Mouse (Mus musculus): ENCODE data around the gene Plekhg2. TPM values are rescaled to one million over a fixed set of nuclear protein-coding genes. Genes with fewer than 3 reads are reported as not detected.

Gene Plekhg2
- polyA plus RNA-seq, 1 experiment from 2014 or later: 81.2 TPM

- ATAC-seq (replicated peaks; ENCODE audit: low FRiP score): no peak
- H3K27me3 ChIP-seq (ENCODE audit: control insufficient read depth, insufficient read depth, low read length): no peaks in the 10 kb centered on the region
- H3K9ac ChIP-seq (ENCODE audit: low read length): no peak overlapping the region
- peaks cover 13% of the 10 kb centered on the region for H3K4me1 ChIP-seq (replicated peaks; ENCODE audit: control insufficient read depth, insufficient read depth, low read length)
- H3K36me3 ChIP-seq (ENCODE audit: control insufficient read depth, insufficient read depth, low read length): peaks cover 10% of the 10 kb centered on the region
- H3K4me2 ChIP-seq (ENCODE audit: low read depth, low read length, severe bottlenecking): no peak overlapping the region
- no peak overlapping the region for H3K27ac ChIP-seq (ENCODE audit: low read depth, low read length)
- no peak overlapping the region for H3K4me3 ChIP-seq (ENCODE audit: low read depth, low read length)
- DNase-seq (ENCODE audit: low spot score): no peak
- WGBS: 93% methylated on average over 3 of the region's 3 CpGs
- no peaks in the 10 kb centered on the region for H3K9me3 ChIP-seq (ENCODE audit: control insufficient read depth, low read length)
Measured at GRCm38 (mm10) chr7:28355221-28355620, 17.2 kb downstream of the Plekhg2 start.

GRCm38 (mm10) chr7:28354596-28354995, 17.8 kb downstream of the Plekhg2 start:
- no peak overlapping the region for H3K27ac ChIP-seq (ENCODE audit: low read depth, low read length)
- no peaks in the 10 kb centered on the region for H3K27me3 ChIP-seq (ENCODE audit: control insufficient read depth, insufficient read depth, low read length)
- ATAC-seq (replicated peaks; ENCODE audit: low FRiP score): no peak
- WGBS: 93% methylated on average over 3 of the region's 3 CpGs
- peaks cover 17% of the 10 kb centered on the region for H3K4me1 ChIP-seq (replicated peaks; ENCODE audit: control insufficient read depth, insufficient read depth, low read length)
- H3K9me3 ChIP-seq (ENCODE audit: control insufficient read depth, low read length): no peaks in the 10 kb centered on the region
- DNase-seq (ENCODE audit: low spot score): no peak
- H3K4me3 ChIP-seq (ENCODE audit: low read depth, low read length): no peak overlapping the region
- no peak overlapping the region for H3K4me2 ChIP-seq (ENCODE audit: low read depth, low read length, severe bottlenecking)
- peaks cover 9% of the 10 kb centered on the region for H3K36me3 ChIP-seq (ENCODE audit: control insufficient read depth, insufficient read depth, low read length)
- H3K9ac ChIP-seq (ENCODE audit: low read length): no peak overlapping the region

- H3K4me2 ChIP-seq (ENCODE audit: low read depth, low read length, severe bottlenecking): no peak overlapping the region
- H3K27ac ChIP-seq (ENCODE audit: low read depth, low read length): no peak overlapping the region
- H3K9me3 ChIP-seq (ENCODE audit: control insufficient read depth, low read length): no peaks in the 10 kb centered on the region
- H3K36me3 ChIP-seq (ENCODE audit: control insufficient read depth, insufficient read depth, low read length): peaks cover 9% of the 10 kb centered on the region
- no peaks in the 10 kb centered on the region for H3K27me3 ChIP-seq (ENCODE audit: control insufficient read depth, insufficient read depth, low read length)
- no peak overlapping the region for H3K9ac ChIP-seq (ENCODE audit: low read length)
- H3K4me1 ChIP-seq (replicated peaks; ENCODE audit: control insufficient read depth, insufficient read depth, low read length): peaks cover 17% of the 10 kb centered on the region
- ATAC-seq (replicated peaks; ENCODE audit: low FRiP score) (no peak), DNase-seq (ENCODE audit: low spot score) (no peak)
- 94% methylated on average over 3 of the region's 3 CpGs for WGBS
- H3K4me3 ChIP-seq (ENCODE audit: low read depth, low read length): no peak overlapping the region
Measured at GRCm38 (mm10) chr7:28354113-28354581, 18.3 kb downstream of the Plekhg2 start.

GRCm38 (mm10) chr7:28353267-28353666, 19.1 kb downstream of the Plekhg2 start:
- H3K27me3 ChIP-seq (ENCODE audit: control insufficient read depth, insufficient read depth, low read length): no peaks in the 10 kb centered on the region
- no peak overlapping the region for H3K4me2 ChIP-seq (ENCODE audit: low read depth, low read length, severe bottlenecking)
- H3K4me3 ChIP-seq (ENCODE audit: low read depth, low read length): no peak overlapping the region; the same call in 1 of the 2 replicates
- no peak overlapping the region for H3K9ac ChIP-seq (ENCODE audit: low read length)
- H3K4me1 ChIP-seq (replicated peaks; ENCODE audit: control insufficient read depth, insufficient read depth, low read length): peaks cover 17% of the 10 kb centered on the region
- H3K27ac ChIP-seq (ENCODE audit: low read depth, low read length): no peak overlapping the region
- WGBS: 94% methylated on average over 2 of the region's 2 CpGs
- no peak for DNase-seq (ENCODE audit: low spot score)
- H3K9me3 ChIP-seq (ENCODE audit: control insufficient read depth, low read length): no peaks in the 10 kb centered on the region
- ATAC-seq (replicated peaks; ENCODE audit: low FRiP score): no peak
- peaks cover 9% of the 10 kb centered on the region for H3K36me3 ChIP-seq (ENCODE audit: control insufficient read depth, insufficient read depth, low read length)

GRCm38 (mm10) chr7:28351676-28352191, 20.7 kb downstream of the Plekhg2 start:
- Histone ChIP-seq H3K4me2 (ENCODE audit: low read depth, low read length, severe bottlenecking) (peak overlapping the region; percentile 70), H3K27ac (ENCODE audit: low read depth, low read length) (no peak overlapping the region), H3K9me3 (ENCODE audit: control insufficient read depth, low read length) (no peaks in the 10 kb centered on the region), H3K4me3 (ENCODE audit: low read depth, low read length) (peak overlapping the region; percentile 93), H3K9ac (ENCODE audit: low read length) (peak overlapping the region; percentile 85), H3K4me1 (replicated peaks; ENCODE audit: control insufficient read depth, insufficient read depth, low read length) (peaks cover 9% of the 10 kb centered on the region), H3K36me3 (ENCODE audit: control insufficient read depth, insufficient read depth, low read length) (peaks cover 9% of the 10 kb centered on the region), H3K27me3 (ENCODE audit: control insufficient read depth, insufficient read depth, low read length) (no peaks in the 10 kb centered on the region)
- ATAC-seq (replicated peaks; ENCODE audit: low FRiP score): no peak
- 43% methylated on average over 4 of the region's 4 CpGs for WGBS
- DNase-seq (ENCODE audit: low spot score): no peak

GRCm38 (mm10) chr7:28350155-28350883, 22.1 kb downstream of the Plekhg2 start, which contains the start of gene Rps16:
Rps16 (plus strand) TSS chr7:28350652.
- H3K9ac ChIP-seq (ENCODE audit: low read length): peak within 1 kb of the TSS; percentile 85
- ATAC-seq (replicated peaks; ENCODE audit: low FRiP score) (peak; percentile 94), DNase-seq (ENCODE audit: low spot score) (peak; percentile 99)
- peak within 1 kb of the TSS; percentile 48; the same call in 1 of the 2 replicates for H3K27ac ChIP-seq (ENCODE audit: low read depth, low read length)
- H3K27me3 ChIP-seq (ENCODE audit: control insufficient read depth, insufficient read depth, low read length): no peaks in the 10 kb centered on the region
- H3K4me2 ChIP-seq (ENCODE audit: low read depth, low read length, severe bottlenecking): peak within 1 kb of the TSS; percentile 70
- no peaks in the 10 kb centered on the region for H3K9me3 ChIP-seq (ENCODE audit: control insufficient read depth, low read length)
- H3K4me1 ChIP-seq (replicated peaks; ENCODE audit: control insufficient read depth, insufficient read depth, low read length): peaks cover 9% of the 10 kb centered on the region
- H3K4me3 ChIP-seq (ENCODE audit: low read depth, low read length): peak within 1 kb of the TSS; percentile 93
- WGBS: under 1% methylated on average over 44 of the region's 50 CpGs
- H3K36me3 ChIP-seq (ENCODE audit: control insufficient read depth, insufficient read depth, low read length): peaks cover 9% of the 10 kb centered on the region

GRCm38 (mm10) chr7:28348601-28349000, 23.8 kb downstream of the Plekhg2 start:
- no peak for ATAC-seq (replicated peaks; ENCODE audit: low FRiP score)
- DNase-seq (ENCODE audit: low spot score): no peak
- 86% methylated on average over 7 of the region's 7 CpGs for WGBS
- H3K9me3 ChIP-seq (ENCODE audit: control insufficient read depth, low read length): no peaks in the 10 kb centered on the region
- peaks cover 9% of the 10 kb centered on the region for H3K4me1 ChIP-seq (replicated peaks; ENCODE audit: control insufficient read depth, insufficient read depth, low read length)
- H3K27me3 ChIP-seq (ENCODE audit: control insufficient read depth, insufficient read depth, low read length): no peaks in the 10 kb centered on the region
- peaks cover 6% of the 10 kb centered on the region for H3K36me3 ChIP-seq (ENCODE audit: control insufficient read depth, insufficient read depth, low read length)
- no peak overlapping the region for H3K9ac ChIP-seq (ENCODE audit: low read length)
- H3K4me2 ChIP-seq (ENCODE audit: low read depth, low read length, severe bottlenecking): no peak overlapping the region
- H3K4me3 ChIP-seq (ENCODE audit: low read depth, low read length): no peak overlapping the region
- no peak overlapping the region for H3K27ac ChIP-seq (ENCODE audit: low read depth, low read length)

- ATAC-seq (replicated peaks; ENCODE audit: low FRiP score) (no peak), DNase-seq (ENCODE audit: low spot score) (no peak)
- Histone ChIP-seq H3K4me3 (ENCODE audit: low read depth, low read length) (no peak overlapping the region), H3K4me2 (ENCODE audit: low read depth, low read length, severe bottlenecking) (no peak overlapping the region), H3K36me3 (ENCODE audit: control insufficient read depth, insufficient read depth, low read length) (no peaks in the 10 kb centered on the region), H3K4me1 (replicated peaks; ENCODE audit: control insufficient read depth, insufficient read depth, low read length) (peaks cover 9% of the 10 kb centered on the region), H3K27ac (ENCODE audit: low read depth, low read length) (no peak overlapping the region), H3K9me3 (ENCODE audit: control insufficient read depth, low read length) (no peaks in the 10 kb centered on the region), H3K27me3 (ENCODE audit: control insufficient read depth, insufficient read depth, low read length) (no peaks in the 10 kb centered on the region), H3K9ac (ENCODE audit: low read length) (no peak overlapping the region)
- 79% methylated on average over 3 of the region's 3 CpGs for WGBS
Measured at GRCm38 (mm10) chr7:28347746-28348145, 24.7 kb downstream of the Plekhg2 start.
